Mouse (Mus musculus): ENCODE results near the gene Sart3.

- TF ChIP-seq CTCF (IDR thresholded peaks at IDR 0.05; ENCODE audit: borderline replicate concordance, control insufficient read depth, extremely low read depth, insufficient read depth, low read length, poor library complexity) (no peak), POLR2A (IDR thresholded peaks at IDR 0.05; ENCODE audit: control insufficient read depth, extremely low read depth, insufficient read depth, low read length, poor library complexity) (no peak)
Observed at GRCm38 (mm10) chr5:113797149-113797882, 25.0 kb upstream of the Sart3 start.
